Mouse (Mus musculus): ENCODE data around the gene Rnf17.

Gene Rnf17

GRCm38 (mm10) chr14:56402311-56403071 is at the start of gene Rnf17:
TSS of gene Rnf17 (plus strand) at chr14:56402581.
- DNase-seq (ENCODE audit: low read depth, low spot score), result peak; percentile 2

- peak; percentile 20 for DNase-seq (ENCODE audit: low read depth, low spot score)
These were observed 47.6 kb upstream of the Rnf17 start for GRCm38 (mm10) chr14:56354803-56355202.

- no peak for DNase-seq (ENCODE audit: low read depth, low spot score)
These were observed 47.0 kb upstream of the Rnf17 start for GRCm38 (mm10) chr14:56355396-56355795.

GRCm38 (mm10) chr14:56356196-56356595 is 46.2 kb upstream of the Rnf17 start:
- no peak for DNase-seq (ENCODE audit: low read depth, low spot score)

GRCm38 (mm10) chr14:56358422-56358821 is 44.0 kb upstream of the Rnf17 start:
- no peak for DNase-seq (ENCODE audit: low read depth, low spot score)

- no peak for DNase-seq (ENCODE audit: low read depth, low spot score)
These were observed 43.2 kb upstream of the Rnf17 start for GRCm38 (mm10) chr14:56359131-56359530.

GRCm38 (mm10) chr14:56364711-56365237 is 37.6 kb upstream of the Rnf17 start, which contains the start of gene Atp12a:
TSS of gene Atp12a (plus strand) at chr14:56365068.
- no peak for DNase-seq (ENCODE audit: low read depth, low spot score)

GRCm38 (mm10) chr14:56365292-56365691 is 37.1 kb upstream of the Rnf17 start:
- no peak for DNase-seq (ENCODE audit: low read depth, low spot score)

GRCm38 (mm10) chr14:56366712-56367111 is 35.7 kb upstream of the Rnf17 start:
- no peak for DNase-seq (ENCODE audit: low read depth, low spot score)

- DNase-seq (ENCODE audit: low read depth, low spot score), result no peak
These were observed 33.5 kb upstream of the Rnf17 start for GRCm38 (mm10) chr14:56368834-56369233.

- DNase-seq (ENCODE audit: low read depth, low spot score), result peak; percentile 94
These were observed 26.6 kb upstream of the Rnf17 start for GRCm38 (mm10) chr14:56375731-56376130.

GRCm38 (mm10) chr14:56377745-56378144 is 24.6 kb upstream of the Rnf17 start:
- DNase-seq (ENCODE audit: low read depth, low spot score), result no peak

- no peak for DNase-seq (ENCODE audit: low read depth, low spot score)
These were observed 23.0 kb upstream of the Rnf17 start for GRCm38 (mm10) chr14:56379336-56379735.

GRCm38 (mm10) chr14:56382366-56382765 is 20.0 kb upstream of the Rnf17 start:
- no peak for DNase-seq (ENCODE audit: low read depth, low spot score)

GRCm38 (mm10) chr14:56390247-56390646 is 12.1 kb upstream of the Rnf17 start:
- DNase-seq (ENCODE audit: low read depth, low spot score), result peak; percentile 42

GRCm38 (mm10) chr14:56393704-56394312 is 8.6 kb upstream of the Rnf17 start:
- DNase-seq (ENCODE audit: low read depth, low spot score), result no peak

- DNase-seq (ENCODE audit: low read depth, low spot score), result peak; percentile 64
These were observed 4.4 kb upstream of the Rnf17 start for GRCm38 (mm10) chr14:56398001-56398400.

GRCm38 (mm10) chr14:56403072-56403375 is 643 bp downstream of the Rnf17 start:
- DNase-seq (ENCODE audit: low read depth, low spot score), result no peak

- DNase-seq (ENCODE audit: low read depth, low spot score), result no peak
These were observed 59.7 kb downstream of the Rnf17 start for GRCm38 (mm10) chr14:56462090-56462489.

- DNase-seq (ENCODE audit: low read depth, low spot score), result no peak
These were observed 60.3 kb downstream of the Rnf17 start for GRCm38 (mm10) chr14:56462729-56463128.

- peak; percentile 12 for DNase-seq (ENCODE audit: low read depth, low spot score)
These were observed 65.8 kb downstream of the Rnf17 start for GRCm38 (mm10) chr14:56468145-56468544.

GRCm38 (mm10) chr14:56489806-56490205 is 87.4 kb downstream of the Rnf17 start:
- DNase-seq (ENCODE audit: low read depth, low spot score), result peak; percentile 30

- no peak for DNase-seq (ENCODE audit: low read depth, low spot score)
These were observed 100.0 kb downstream of the Rnf17 start for GRCm38 (mm10) chr14:56502407-56502806.

Data from brain, adult 2 months (tissue).